Mouse (Mus musculus) forebrain, embryonic 15.5 days (tissue): ENCODE measurements around the gene Pcyt1b. TPM values are rescaled to one million over a fixed set of nuclear protein-coding genes. Genes with fewer than 3 reads are reported as not detected.

Experiments used
- ATAC-seq: fragments of 200-750 bp; cut with Nextera tagmentation; replicated peaks from 2 replicates; pipeline ENCODE4 v1.8.0; 2017; ENCODE audit warnings: mild to moderate bottlenecking, moderate TSS enrichment, moderate library complexity
- H3K27ac ChIP-seq: fragments of 300-500 bp; sonication (generic); replicated peaks from 2 replicates; pipeline ENCODE4 v1.5.1; 2015; ENCODE audit warnings: mild to moderate bottlenecking, inconsistent platforms
- H3K27me3 ChIP-seq: fragments of 300-500 bp; sonication (generic); 2 replicates; pipeline ENCODE4 v1.6.1; 2015; ENCODE audit warnings: inconsistent platforms
- H3K36me3 ChIP-seq: fragments of 300-500 bp; sonication (generic); 2 replicates; pipeline ENCODE4 v1.6.1; 2015; ENCODE audit warnings: mild to moderate bottlenecking, inconsistent platforms
- H3K4me1 ChIP-seq: fragments of 300-500 bp; sonication (generic); 2 replicates; pipeline ENCODE4 v1.6.1; 2015; ENCODE audit warnings: inconsistent platforms
- H3K4me2 ChIP-seq: fragments of 300-500 bp; sonication (generic); replicated peaks from 2 replicates; pipeline ENCODE4 v1.6.1; 2015; ENCODE audit warnings: mild to moderate bottlenecking, inconsistent platforms
- H3K4me3 ChIP-seq: fragments of 300-500 bp; sonication (generic); 2 replicates; pipeline ENCODE4 v1.5.1; 2015; ENCODE audit warnings: mild to moderate bottlenecking, inconsistent platforms
- H3K9ac ChIP-seq: fragments of 300-500 bp; sonication (generic); replicated peaks from 2 replicates; pipeline ENCODE4 v1.6.1; 2015; ENCODE audit warnings: mild to moderate bottlenecking, inconsistent platforms
- H3K9me3 ChIP-seq: fragments of 300-500 bp; sonication (generic); 2 replicates; pipeline ENCODE4 v1.6.1; 2016; ENCODE audit warnings: inconsistent platforms
- WGBS: fragments of 180-500 bp; shearing (Covaris S2); methylation state at CpG from one replicate; pipeline ENCODE4 v1.1.7; 2015; ENCODE audit warnings: mixed read lengths; 5-methylcytosine and 5-hydroxymethylcytosine counted together
- polyA plus RNA-seq: library from polyadenylated mRNA; unstranded; fragments of >200 nt; fragmentation: Nextera tagmentation; extraction: Ambion mirVana; gene quantifications from 2 replicates; pipeline ENCODE4 v1.2.1, GENCODE M21; 2015

The Pcyt1b gene
- 25.0 and 25.8 TPM in 2 replicates for polyA plus RNA-seq

- Histone ChIP-seq H3K9ac (no peak within 1 kb of the TSS), H3K27ac (no peak within 1 kb of the TSS), H3K4me1 (no peaks in the 10 kb centered on the region), H3K4me2 (no peak within 1 kb of the TSS), H3K4me3 (no peak within 1 kb of the TSS), H3K27me3 (no peaks in the 10 kb centered on the region), H3K9me3 (no peaks in the 10 kb centered on the region), H3K36me3 (no peaks in the 10 kb centered on the region)
- WGBS: 12% methylated on average over 3 of the region's 3 CpGs
- no peak for ATAC-seq
Measured at GRCm38 (mm10) chrX:93654218-93655002, at the start of gene Pcyt1b. Gene Pcyt1b (plus strand): TSS chrX:93654863.

- 0 out of 2 replicates have a peak overlapping the region, but pooled peaks have one; percentile 52 for H3K4me2 ChIP-seq
- 54% methylated on average over 1 of the region's 1 CpGs for WGBS
- H3K4me3 ChIP-seq: 0 out of 2 replicates have a peak overlapping the region, but pooled peaks have one; percentile 56
Measured at GRCm38 (mm10) chrX:93630256-93630655, 24.4 kb upstream of the Pcyt1b start.

GRCm38 (mm10) chrX:93631657-93632449 lies 22.8 kb upstream of the Pcyt1b start, which contains the start of gene Pola1:
Gene Pola1 (minus strand): TSS chrX:93632155.
- H3K27ac ChIP-seq: peak within 1 kb of the TSS; percentile 68

More at GRCm38 (mm10) chrX:93630256-93630655, 24.4 kb upstream of the Pcyt1b start:
- Histone ChIP-seq H3K9me3 (no peaks in the 10 kb centered on the region), H3K36me3 (no peaks in the 10 kb centered on the region), H3K27me3 (no peaks in the 10 kb centered on the region), H3K27ac (no peak overlapping the region), H3K9ac (no peak overlapping the region), H3K4me1 (peaks cover 11% of the 10 kb centered on the region; the same call in 1 of the 2 replicates)
- no peak for ATAC-seq

GRCm38 (mm10) chrX:93634861-93635375 lies 19.7 kb upstream of the Pcyt1b start:
- Histone ChIP-seq H3K9ac (no peak overlapping the region), H3K27ac (no peak overlapping the region), H3K36me3 (no peaks in the 10 kb centered on the region), H3K4me2 (no peak overlapping the region), H3K27me3 (no peaks in the 10 kb centered on the region), H3K9me3 (no peaks in the 10 kb centered on the region), H3K4me3 (no peak overlapping the region), H3K4me1 (peaks cover 11% of the 10 kb centered on the region; the same call in 1 of the 2 replicates)
- ATAC-seq: no peak
- 83% methylated on average over 2 of the region's 2 CpGs for WGBS

More at GRCm38 (mm10) chrX:93631657-93632449, 22.8 kb upstream of the Pcyt1b start, which contains the start of gene Pola1:
- WGBS: 23% methylated on average over 53 of the region's 53 CpGs
- peaks cover 11% of the 10 kb centered on the region; the same call in 1 of the 2 replicates for H3K4me1 ChIP-seq
- peak within 1 kb of the TSS; percentile 52 for H3K4me2 ChIP-seq
- no peaks in the 10 kb centered on the region for H3K27me3 ChIP-seq
- H3K36me3 ChIP-seq: no peaks in the 10 kb centered on the region
- ATAC-seq: peak; percentile 98
- peak within 1 kb of the TSS; percentile 47 for H3K9ac ChIP-seq
- peak within 1 kb of the TSS; percentile 56 for H3K4me3 ChIP-seq
- no peaks in the 10 kb centered on the region for H3K9me3 ChIP-seq

GRCm38 (mm10) chrX:93643600-93643999 lies 11.1 kb upstream of the Pcyt1b start:
- no peak overlapping the region for H3K27ac ChIP-seq
- H3K36me3 ChIP-seq: no peaks in the 10 kb centered on the region
- no peak for ATAC-seq
- H3K27me3 ChIP-seq: no peaks in the 10 kb centered on the region
- H3K9me3 ChIP-seq: no peaks in the 10 kb centered on the region
- no peak overlapping the region for H3K4me3 ChIP-seq
- 81% methylated on average over 3 of the region's 3 CpGs for WGBS
- no peak overlapping the region for H3K9ac ChIP-seq
- no peak overlapping the region for H3K4me2 ChIP-seq
- no peaks in the 10 kb centered on the region for H3K4me1 ChIP-seq

- H3K9ac ChIP-seq: no peak overlapping the region
- no peaks in the 10 kb centered on the region for H3K36me3 ChIP-seq
- H3K9me3 ChIP-seq: no peaks in the 10 kb centered on the region
- no peaks in the 10 kb centered on the region for H3K4me1 ChIP-seq
- no peak for ATAC-seq
- H3K4me3 ChIP-seq: no peak overlapping the region
- no peaks in the 10 kb centered on the region for H3K27me3 ChIP-seq
- H3K27ac ChIP-seq: no peak overlapping the region
- H3K4me2 ChIP-seq: no peak overlapping the region
Measured at GRCm38 (mm10) chrX:93644022-93644421, 10.6 kb upstream of the Pcyt1b start.

- Histone ChIP-seq H3K27me3 (no peaks in the 10 kb centered on the region), H3K9ac (no peak overlapping the region), H3K4me2 (no peak overlapping the region), H3K36me3 (no peaks in the 10 kb centered on the region), H3K27ac (no peak overlapping the region), H3K4me1 (no peaks in the 10 kb centered on the region), H3K4me3 (no peak overlapping the region), H3K9me3 (no peaks in the 10 kb centered on the region)
- WGBS: 94% methylated on average over 2 of the region's 2 CpGs
- ATAC-seq: no peak
Measured at GRCm38 (mm10) chrX:93650738-93651137, 3.9 kb upstream of the Pcyt1b start.

- no peaks in the 10 kb centered on the region for H3K4me1 ChIP-seq
- H3K27me3 ChIP-seq: no peaks in the 10 kb centered on the region
- ATAC-seq: no peak
- H3K36me3 ChIP-seq: no peaks in the 10 kb centered on the region
- no peak overlapping the region for H3K27ac ChIP-seq
- H3K4me3 ChIP-seq: no peak overlapping the region
- no peaks in the 10 kb centered on the region for H3K9me3 ChIP-seq
- WGBS: 78% methylated on average over 5 of the region's 5 CpGs
- H3K4me2 ChIP-seq: no peak overlapping the region
- no peak overlapping the region for H3K9ac ChIP-seq
Measured at GRCm38 (mm10) chrX:93655153-93655552, 490 bp downstream of the Pcyt1b start.

GRCm38 (mm10) chrX:93663919-93664586 lies 9.4 kb downstream of the Pcyt1b start:
- no peak overlapping the region for H3K27ac ChIP-seq
- H3K4me1 ChIP-seq: no peaks in the 10 kb centered on the region
- ATAC-seq: no peak
- H3K27me3 ChIP-seq: no peaks in the 10 kb centered on the region
- H3K36me3 ChIP-seq: no peaks in the 10 kb centered on the region
- H3K9me3 ChIP-seq: no peaks in the 10 kb centered on the region
- H3K9ac ChIP-seq: no peak overlapping the region
- no peak overlapping the region for H3K4me3 ChIP-seq
- 92% methylated on average over 5 of the region's 5 CpGs for WGBS
- no peak overlapping the region for H3K4me2 ChIP-seq

- H3K36me3 ChIP-seq: no peaks in the 10 kb centered on the region
- no peak for ATAC-seq
- H3K4me1 ChIP-seq: no peaks in the 10 kb centered on the region
- no peak overlapping the region for H3K4me2 ChIP-seq
- no peak overlapping the region for H3K27ac ChIP-seq
- no peaks in the 10 kb centered on the region for H3K9me3 ChIP-seq
- 89% methylated on average over 4 of the region's 4 CpGs for WGBS
- no peak overlapping the region for H3K4me3 ChIP-seq
- H3K27me3 ChIP-seq: no peaks in the 10 kb centered on the region
- H3K9ac ChIP-seq: no peak overlapping the region
Measured at GRCm38 (mm10) chrX:93664787-93665186, 10.1 kb downstream of the Pcyt1b start.

GRCm38 (mm10) chrX:93674432-93674831 lies 19.8 kb downstream of the Pcyt1b start:
- Histone ChIP-seq H3K9me3 (no peaks in the 10 kb centered on the region), H3K9ac (0 out of 2 replicates have a peak overlapping the region, but pooled peaks have one; percentile 57), H3K36me3 (no peaks in the 10 kb centered on the region), H3K4me1 (peaks cover 3% of the 10 kb centered on the region; the same call in 1 of the 2 replicates), H3K27me3 (no peaks in the 10 kb centered on the region), H3K27ac (peak overlapping the region; percentile 92), H3K4me3 (peak overlapping the region; percentile 43), H3K4me2 (peak overlapping the region; percentile 45)
- peak; percentile 21 for ATAC-seq
- 52% methylated on average over 3 of the region's 3 CpGs for WGBS
